Mouse (Mus musculus): ENCODE data around the gene Olfml2b.

The Olfml2b gene

GRCm38 (mm10) chr1:170644255-170645205 lies at the start of gene Olfml2b:
Gene Olfml2b, plus strand, starts transcription at chr1:170644532.
- peak; percentile 79 for DNase-seq

GRCm38 (mm10) chr1:170594575-170594974 lies 49.8 kb upstream of the Olfml2b start:
- DNase-seq = no peak

- no peak for DNase-seq
These were observed 38.9 kb upstream of the Olfml2b start for GRCm38 (mm10) chr1:170605228-170606001.

GRCm38 (mm10) chr1:170607231-170607917 lies 37.0 kb upstream of the Olfml2b start:
- no peak for DNase-seq

GRCm38 (mm10) chr1:170608461-170609071 lies 35.8 kb upstream of the Olfml2b start:
- DNase-seq = no peak

GRCm38 (mm10) chr1:170609872-170610271 lies 34.5 kb upstream of the Olfml2b start:
- no peak for DNase-seq

- DNase-seq = no peak
These were observed 34.0 kb upstream of the Olfml2b start for GRCm38 (mm10) chr1:170610289-170610688.

- no peak for DNase-seq
These were observed 33.6 kb upstream of the Olfml2b start for GRCm38 (mm10) chr1:170610695-170611094.

GRCm38 (mm10) chr1:170611631-170612030 lies 32.7 kb upstream of the Olfml2b start:
- no peak for DNase-seq

GRCm38 (mm10) chr1:170612968-170613872 lies 31.1 kb upstream of the Olfml2b start:
- DNase-seq = peak; percentile 61

- no peak for DNase-seq
These were observed 24.5 kb upstream of the Olfml2b start for GRCm38 (mm10) chr1:170619686-170620374.

- DNase-seq = no peak
These were observed 21.4 kb upstream of the Olfml2b start for GRCm38 (mm10) chr1:170622934-170623333.

GRCm38 (mm10) chr1:170623432-170623831 lies 20.9 kb upstream of the Olfml2b start:
- DNase-seq = no peak

- DNase-seq = no peak
These were observed 13.8 kb upstream of the Olfml2b start for GRCm38 (mm10) chr1:170630489-170630888.

- DNase-seq = no peak
These were observed 12.8 kb upstream of the Olfml2b start for GRCm38 (mm10) chr1:170631571-170631970.

GRCm38 (mm10) chr1:170632385-170632784 lies 11.9 kb upstream of the Olfml2b start:
- DNase-seq = peak; percentile 79

- DNase-seq = no peak
These were observed 11.5 kb upstream of the Olfml2b start for GRCm38 (mm10) chr1:170632856-170633255.

GRCm38 (mm10) chr1:170638941-170639340 lies 5.4 kb upstream of the Olfml2b start:
- no peak for DNase-seq

GRCm38 (mm10) chr1:170645896-170646605 lies 1.7 kb downstream of the Olfml2b start:
- DNase-seq = no peak

- DNase-seq = no peak
These were observed 2.4 kb downstream of the Olfml2b start for GRCm38 (mm10) chr1:170646606-170647287.
